Mouse (Mus musculus): ENCODE measurements at regions not wholly inside any gene's neighbourhood (a gene's known extent, or its start where the extent isn't known, plus 50 kb on each side); places are given as distances from the start of the nearest gene placed in this dataset.
A peak's percentile ranks its signal among the peaks of the same experiment; 100 is the strongest.

GRCm38 (mm10) chr1:186444701-186445131 lies 261.1 kb downstream of the Tgfb2 start:
- no peak for DNase-seq (ENCODE audit: low read depth, low spot score)

GRCm38 (mm10) chr1:186442160-186442559 lies 263.6 kb downstream of the Tgfb2 start:
- DNase-seq (ENCODE audit: low read depth, low spot score) = no peak

- no peak for DNase-seq (ENCODE audit: low read depth, low spot score)
These were observed 270.3 kb downstream of the Tgfb2 start for GRCm38 (mm10) chr1:186435336-186435972.

- no peak for DNase-seq (ENCODE audit: low read depth, low spot score)
These were observed 271.0 kb downstream of the Tgfb2 start for GRCm38 (mm10) chr1:186434782-186435181.

GRCm38 (mm10) chr1:186434007-186434406 lies 271.8 kb downstream of the Tgfb2 start:
- no peak for DNase-seq (ENCODE audit: low read depth, low spot score)

GRCm38 (mm10) chr1:186433169-186433665 lies 272.6 kb downstream of the Tgfb2 start:
- DNase-seq (ENCODE audit: low read depth, low spot score) = no peak

- no peak for DNase-seq (ENCODE audit: low read depth, low spot score)
These were observed 280.4 kb downstream of the Tgfb2 start for GRCm38 (mm10) chr1:186425421-186425820.

- DNase-seq (ENCODE audit: low read depth, low spot score) = no peak
These were observed 281.7 kb downstream of the Tgfb2 start for GRCm38 (mm10) chr1:186424084-186424483.

GRCm38 (mm10) chr1:186417101-186417500 lies 288.7 kb downstream of the Tgfb2 start:
- DNase-seq (ENCODE audit: low read depth, low spot score) = no peak

GRCm38 (mm10) chr1:186415321-186415720 lies 290.5 kb downstream of the Tgfb2 start:
- no peak for DNase-seq (ENCODE audit: low read depth, low spot score)

GRCm38 (mm10) chr1:186413886-186414245 lies 291.9 kb downstream of the Tgfb2 start:
- no peak for DNase-seq (ENCODE audit: low read depth, low spot score)

GRCm38 (mm10) chr1:186413064-186413885 lies 292.5 kb downstream of the Tgfb2 start:
- no peak for DNase-seq (ENCODE audit: low read depth, low spot score)

- no peak for DNase-seq (ENCODE audit: low read depth, low spot score)
These were observed 293.5 kb downstream of the Tgfb2 start for GRCm38 (mm10) chr1:186412296-186412695.

GRCm38 (mm10) chr1:186408986-186409441 lies 291.9 kb upstream of the Lyplal1 start:
- no peak for DNase-seq (ENCODE audit: low read depth, low spot score)

- no peak for DNase-seq (ENCODE audit: low read depth, low spot score)
These were observed 290.5 kb upstream of the Lyplal1 start for GRCm38 (mm10) chr1:186407656-186408055.

- no peak for DNase-seq (ENCODE audit: low read depth, low spot score)
These were observed 288.6 kb upstream of the Lyplal1 start for GRCm38 (mm10) chr1:186405693-186406092.

GRCm38 (mm10) chr1:186399762-186400161 lies 282.7 kb upstream of the Lyplal1 start:
- DNase-seq (ENCODE audit: low read depth, low spot score) = no peak

GRCm38 (mm10) chr1:186393005-186393404 lies 275.9 kb upstream of the Lyplal1 start:
- DNase-seq (ENCODE audit: low read depth, low spot score) = peak; percentile 46

GRCm38 (mm10) chr1:186384440-186384839 lies 267.3 kb upstream of the Lyplal1 start:
- no peak for DNase-seq (ENCODE audit: low read depth, low spot score)

GRCm38 (mm10) chr1:186383453-186383852 lies 266.3 kb upstream of the Lyplal1 start:
- peak; percentile 37 for DNase-seq (ENCODE audit: low read depth, low spot score)

GRCm38 (mm10) chr1:186383006-186383405 lies 265.9 kb upstream of the Lyplal1 start:
- no peak for DNase-seq (ENCODE audit: low read depth, low spot score)

- DNase-seq (ENCODE audit: low read depth, low spot score) = no peak
These were observed 263.1 kb upstream of the Lyplal1 start for GRCm38 (mm10) chr1:186379938-186380847.
